Mouse (Mus musculus): ENCODE measurements around the gene Tnpo2. TPM values are rescaled to one million over a fixed set of nuclear protein-coding genes. Genes with fewer than 3 reads are reported as not detected.
A peak's percentile ranks its signal among the peaks of the same experiment; 100 is the strongest.

Tnpo2 gene
- total RNA-seq, 2 experiments from 2014 or later, result 28.1 to 35.1 TPM

GRCm38 (mm10) chr8:85026670-85027515, 9.8 kb upstream of the Tnpo2 start, which contains the start of gene Trir:
Gene Trir, plus strand, starts transcription at chr8:85026823.
- intact Hi-C loops (cut with DNase I), result loop anchor here (5.0 kb wide), 1 partner anchor 50 kb away; the partner anchor contains the start of gene Junb
- DNase-seq, result peak; percentile 97 to 98

- no peak for DNase-seq
- intact Hi-C loops (cut with DNase I), result loop anchor here (5.0 kb wide), 1 partner anchor 50 kb away; the partner anchor contains the start of gene Junb
Observed at GRCm38 (mm10) chr8:85027516-85027855, 9.2 kb upstream of the Tnpo2 start.

DNA sequence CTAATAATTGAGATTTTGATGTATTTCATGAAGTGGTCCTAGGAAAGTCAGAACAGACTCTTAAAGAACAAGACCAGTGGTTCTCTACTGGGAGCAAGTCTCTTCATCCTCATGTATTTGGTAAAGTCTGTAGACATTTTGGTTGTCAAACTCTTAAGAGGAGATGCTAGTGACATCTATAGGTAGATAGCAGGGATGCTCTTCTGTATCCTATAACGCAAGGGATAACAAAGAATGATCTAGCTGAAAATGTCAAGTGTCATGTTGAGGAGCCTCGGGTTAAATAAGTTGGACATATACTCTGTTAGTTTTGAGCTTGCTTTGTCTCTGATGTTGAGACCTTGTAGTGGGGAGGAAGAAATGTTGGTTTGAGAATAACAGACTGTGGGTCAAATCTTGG, 8.8 kb upstream of the Tnpo2 start:
- intact Hi-C loops (cut with DNase I), result loop anchor here (5.0 kb wide), 1 partner anchor 51 kb away; the partner anchor contains the start of gene Junb

DNA sequence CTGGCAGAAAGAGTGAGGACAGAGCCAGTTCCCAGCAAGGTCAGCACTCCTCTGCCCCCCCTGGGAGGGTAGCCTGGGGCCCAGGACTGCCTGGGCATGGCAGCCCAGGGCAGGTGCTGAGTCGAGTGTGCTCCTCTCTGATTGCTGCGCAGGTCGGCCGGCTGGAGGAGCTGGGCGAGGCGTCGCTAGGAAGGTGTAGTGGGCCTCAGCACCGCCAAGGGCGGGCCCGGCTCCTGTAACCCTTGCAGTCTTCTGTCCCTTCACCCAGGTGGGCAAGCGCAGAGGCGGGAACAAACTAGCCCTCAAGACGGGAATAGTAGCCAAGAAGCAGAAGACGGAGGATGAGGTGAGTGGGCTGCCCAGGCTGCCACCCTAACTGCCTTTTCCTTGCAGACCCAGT, 7.4 kb upstream of the Tnpo2 start:
- DNase-seq, result no peak
- intact Hi-C loops (cut with DNase I), result loop anchor here (5.0 kb wide), 1 partner anchor 52 kb away; the partner anchor contains the start of gene Junb

More for the DNA sequence above, 8.8 kb upstream of the Tnpo2 start:
- DNase-seq, result no peak

DNA sequence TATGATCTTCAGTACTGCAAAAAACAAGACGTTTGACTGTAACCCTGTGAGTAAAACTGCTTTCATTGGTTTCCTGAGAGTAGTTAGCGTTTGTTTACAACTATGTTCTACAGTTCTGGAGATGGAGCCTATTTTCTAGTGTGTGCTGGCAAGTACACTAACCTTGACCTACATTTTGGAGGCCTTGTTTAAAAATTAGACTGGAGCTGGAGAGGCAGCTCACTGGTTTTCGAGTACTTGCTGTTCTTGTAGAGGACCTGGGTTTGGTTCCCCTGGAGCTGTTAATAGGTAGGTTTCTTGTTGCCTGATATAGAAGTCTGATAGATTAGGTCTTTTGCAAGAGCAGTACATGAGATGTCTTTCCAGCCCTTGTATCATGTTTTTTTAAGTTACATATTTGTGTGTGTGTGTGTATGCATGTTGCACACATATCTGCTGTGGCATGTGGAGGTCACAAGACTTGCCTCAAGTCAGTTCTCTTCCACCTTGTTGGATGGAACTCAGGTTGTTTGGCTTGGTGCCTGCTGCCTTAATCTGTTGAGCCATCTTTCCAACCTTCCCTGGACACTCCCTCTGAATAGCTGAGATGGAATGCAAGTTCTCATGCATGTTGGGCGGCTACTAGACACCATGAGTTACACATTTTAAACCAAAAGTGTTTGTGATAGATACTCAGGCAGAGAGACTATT, 3.9 kb upstream of the Tnpo2 start:
- no peak for DNase-seq
- intact Hi-C loops (cut with DNase I), result no loop called here

DNA sequence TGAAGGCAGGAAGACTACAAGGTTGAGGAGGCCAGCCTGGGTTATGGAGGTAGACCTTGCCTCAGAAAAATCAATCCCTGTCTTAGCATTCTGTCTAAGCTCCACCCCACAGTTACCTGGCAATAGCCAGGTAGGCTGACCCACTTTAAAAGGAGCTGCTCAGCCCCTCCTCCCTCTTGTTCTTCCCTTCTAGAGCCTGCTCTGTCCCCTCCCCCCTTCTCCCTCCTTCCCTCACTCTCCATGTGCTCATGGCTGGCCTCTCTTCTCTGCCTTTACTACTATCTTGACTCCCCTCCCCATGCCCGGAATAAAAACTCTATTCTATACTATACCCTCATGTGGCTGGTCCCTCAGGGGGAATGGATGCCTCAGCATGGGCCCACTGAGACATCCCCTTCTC, 2.8 kb upstream of the Tnpo2 start:
- intact Hi-C loops (cut with DNase I), result no loop called here
- DNase-seq, result no peak

GRCm38 (mm10) chr8:85034764-85035163, 2.0 kb upstream of the Tnpo2 start:
- DNase-seq, result peak; percentile 53 to 64
- intact Hi-C loops (cut with DNase I), result no loop called here

DNA sequence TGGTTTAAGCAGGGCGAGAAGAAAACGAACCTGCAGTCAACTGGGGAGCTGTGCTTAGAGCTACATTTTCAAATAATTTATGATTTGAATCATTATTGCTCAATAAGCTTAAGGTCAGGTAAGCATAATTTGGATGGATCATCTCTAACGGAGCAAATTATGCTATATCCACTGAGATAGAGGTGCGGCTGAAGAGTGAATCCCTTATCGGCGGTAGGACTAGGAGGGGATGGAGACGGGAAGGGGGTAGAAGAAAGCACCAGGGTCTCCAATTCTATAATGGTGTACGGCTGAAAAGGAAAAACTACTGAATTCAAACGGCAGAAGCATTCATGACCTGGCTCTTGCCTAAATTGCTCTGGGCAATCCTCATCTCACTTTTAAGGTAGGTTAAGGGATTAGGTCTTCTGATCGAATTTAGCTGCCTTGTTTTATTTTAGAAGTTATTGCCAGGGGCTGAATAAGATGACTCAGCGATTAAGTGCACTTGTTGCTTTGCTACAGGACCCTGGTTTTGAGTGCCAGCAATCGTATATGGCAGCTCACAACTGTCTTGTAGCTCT, 1.5 kb upstream of the Tnpo2 start:
- DNase-seq, result no peak
- intact Hi-C loops (cut with DNase I), result no loop called here

DNA sequence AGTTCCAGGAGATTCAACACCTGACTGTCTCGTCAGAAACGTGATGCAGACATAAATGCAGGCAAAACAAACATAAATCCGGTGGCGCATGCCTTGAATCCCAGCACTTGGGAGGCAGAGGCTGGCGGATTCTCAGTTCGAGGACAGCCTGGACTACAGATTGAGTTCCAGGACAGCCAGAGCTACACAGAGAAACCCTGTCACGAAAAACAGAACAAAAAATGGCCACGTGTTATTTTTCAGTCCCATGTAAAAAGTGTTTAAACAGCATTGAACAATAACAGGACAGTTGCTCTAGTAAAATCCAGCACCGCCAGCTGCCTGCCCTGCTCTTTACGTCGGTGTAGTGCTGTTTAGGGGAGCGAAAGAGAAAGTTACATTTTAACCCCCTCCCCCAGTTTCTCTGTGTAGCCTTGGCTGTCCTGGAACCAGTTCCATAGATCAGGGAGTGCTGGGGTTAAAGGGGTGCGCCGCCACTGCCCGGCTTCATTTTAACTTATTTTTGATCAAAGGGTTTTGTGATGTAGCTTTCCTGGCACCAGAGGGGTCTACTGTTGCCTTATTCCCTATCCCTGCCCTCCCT, 896 bp upstream of the Tnpo2 start:
- intact Hi-C loops (cut with DNase I), result loop anchor here (2.0 kb wide), 1 partner anchor 25 kb away; the partner anchor contains the start of gene Fbxw9
- DNase-seq, result peak; percentile 21 to 26

- intact Hi-C loops (cut with DNase I), result loop anchor here (2.0 kb wide), 1 partner anchor 24 kb away; the partner anchor contains the start of gene Fbxw9
- DNase-seq, result no peak
Observed at GRCm38 (mm10) chr8:85036381-85036717, 366 bp upstream of the Tnpo2 start.

DNA sequence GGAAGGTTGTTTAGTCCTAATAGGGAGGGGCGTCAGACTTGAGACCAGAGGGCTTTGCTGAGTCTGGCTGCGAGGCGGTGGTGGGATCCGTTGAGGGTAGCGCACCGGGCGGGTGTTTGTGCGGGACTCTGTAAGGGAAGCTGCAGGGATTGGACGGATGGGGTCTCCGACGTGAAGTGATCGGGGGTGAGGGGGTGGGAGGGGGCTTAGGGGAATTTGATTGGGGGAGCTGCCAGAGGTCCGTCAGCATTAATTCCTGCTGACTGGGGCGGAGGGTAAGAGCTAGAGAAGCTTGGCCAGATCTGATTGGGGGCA, 608 bp downstream of the Tnpo2 start:
- no peak for DNase-seq
- intact Hi-C loops (cut with DNase I), result loop anchor here (2.0 kb wide), 1 partner anchor 23 kb away; the partner anchor contains the start of gene Fbxw9

GRCm38 (mm10) chr8:85037681-85038531, 1.2 kb downstream of the Tnpo2 start:
- intact Hi-C loops (cut with DNase I), result loop anchor here (2.0 kb wide), 1 partner anchor 23 kb away; the partner anchor contains the start of gene Fbxw9
- peak; percentile 48 to 59 for DNase-seq

DNA sequence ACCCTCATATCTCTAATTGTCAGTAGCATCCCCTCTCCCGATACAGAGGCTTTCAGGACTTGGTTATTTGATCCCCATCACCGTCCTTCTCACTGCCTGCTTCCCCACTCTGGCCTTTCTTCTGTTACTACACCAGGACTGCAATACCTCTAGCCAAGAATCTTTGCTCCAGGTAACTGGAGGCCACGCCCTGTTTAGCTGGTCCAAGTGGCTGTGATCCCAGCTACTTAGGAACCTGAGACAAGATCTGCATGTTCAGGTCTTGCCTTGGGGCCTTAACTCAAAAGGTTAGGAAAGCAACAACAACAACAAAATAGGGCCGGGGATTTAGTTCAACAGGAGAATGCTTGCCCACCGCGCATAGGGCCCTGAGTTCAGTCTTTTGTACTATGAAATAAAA, 6.9 kb downstream of the Tnpo2 start:
- intact Hi-C loops (cut with DNase I), result no loop called here
- DNase-seq, result no peak

- intact Hi-C loops (cut with DNase I), result no loop called here
- DNase-seq, result no peak
Observed at GRCm38 (mm10) chr8:85057367-85057766, 20.7 kb downstream of the Tnpo2 start.

- intact Hi-C loops (cut with DNase I), result loop anchor here (2.0 kb wide), 1 partner anchor 23 kb away; the partner anchor contains the start of gene Tnpo2
- peak; percentile 85 to 88 for DNase-seq
Observed at GRCm38 (mm10) chr8:85059879-85060616, 23.3 kb downstream of the Tnpo2 start, which contains the start of gene Fbxw9. Gene Fbxw9, plus strand, starts transcription at chr8:85060055.

DNA sequence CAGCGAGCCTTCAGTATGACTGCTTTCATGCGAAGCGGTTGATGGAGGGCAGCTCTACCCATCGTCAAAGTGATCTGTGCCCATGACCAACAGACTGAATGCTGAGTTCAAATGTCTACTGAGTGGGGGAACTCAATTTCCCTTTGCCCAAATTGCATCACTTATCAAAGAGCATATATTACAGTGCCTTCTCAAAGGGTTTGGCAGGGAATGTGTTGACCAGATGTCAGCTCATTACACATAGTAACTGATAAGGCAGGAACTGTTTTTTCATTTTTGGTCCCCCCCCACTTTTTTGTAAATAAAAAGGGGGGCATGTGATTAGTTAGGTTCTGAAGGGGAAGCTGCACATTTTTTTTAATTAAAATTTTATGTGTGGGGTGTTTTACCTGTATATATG, 25.9 kb downstream of the Tnpo2 start:
- intact Hi-C loops (cut with DNase I), result no loop called here
- no peak for DNase-seq

DNA sequence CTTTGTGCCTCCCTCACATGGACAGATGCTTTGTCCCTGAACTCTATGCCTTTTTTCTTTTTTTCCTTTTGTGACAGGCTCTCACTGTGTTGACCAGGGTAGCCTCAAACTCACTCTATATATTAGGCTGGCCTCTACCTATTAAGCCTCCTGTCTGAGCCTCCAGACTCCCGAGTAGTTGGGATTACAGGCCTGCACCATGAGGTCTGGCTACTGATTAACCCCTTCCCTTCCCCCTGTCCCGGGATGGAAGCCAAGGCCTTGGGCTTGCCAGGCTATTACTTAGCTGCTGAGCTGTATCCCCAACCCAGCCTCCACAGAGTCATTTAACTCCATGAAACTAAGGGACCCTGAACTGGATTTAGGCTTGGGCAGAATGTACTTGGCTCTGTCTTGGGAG, 28.5 kb downstream of the Tnpo2 start:
- no peak for DNase-seq
- intact Hi-C loops (cut with DNase I), result no loop called here

- DNase-seq, result no peak
- intact Hi-C loops (cut with DNase I), result no loop called here
Observed at GRCm38 (mm10) chr8:85067155-85067554, 30.4 kb downstream of the Tnpo2 start.

DNA sequence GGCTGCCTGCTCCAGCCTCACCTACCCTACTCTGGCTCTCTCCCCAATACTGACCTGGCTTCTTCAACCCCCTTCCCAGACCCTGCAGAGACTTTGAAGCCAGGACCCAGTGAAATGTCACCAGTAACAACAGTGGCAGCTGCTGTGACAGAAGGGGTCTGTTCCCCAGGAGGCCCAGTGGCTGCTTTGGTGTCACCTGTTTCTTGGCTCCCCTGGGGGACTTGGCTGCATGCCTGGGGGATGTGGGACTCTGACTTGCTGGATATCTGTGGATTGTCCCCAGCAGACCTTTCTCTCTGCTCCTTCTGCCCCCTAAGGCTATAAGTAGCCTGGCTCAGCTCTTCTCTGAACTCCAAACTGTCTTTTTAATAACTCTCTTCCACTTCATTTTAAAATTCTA, 31.3 kb downstream of the Tnpo2 start, which contains the start of gene Gm5741:
Gene Gm5741 (minus strand): TSS at position 1 of the 400 bp plus-strand sequence.
- intact Hi-C loops (cut with DNase I), result no loop called here
- no peak for DNase-seq

Data from heart, postnatal 36 days (tissue).